Mouse (Mus musculus) cerebellum, postnatal 36 days (tissue): ENCODE data around the gene Sec14l3.
"Not testable (repeated sequence)": the region's sequence is repeated elsewhere in the genome, so short reads cannot be mapped to it uniquely, and the experiment has no call there.

Experiments used
- DNase-seq, 2 experiments: peaks; one replicate each; pipeline ENCODE4 v3.0.0; 2021 to 2022; ENCODE audit warnings: mixed read lengths in 2 of 2

Sec14l3 gene

GRCm38 (mm10) chr11:4064627-4065122 lies at the start of gene Sec14l3:
Sec14l3 (plus strand) TSS chr11:4064841.
- DNase-seq: no peak

GRCm38 (mm10) chr11:4015796-4016195 lies 48.8 kb upstream of the Sec14l3 start:
- DNase-seq: not testable (repeated sequence)

DNA sequence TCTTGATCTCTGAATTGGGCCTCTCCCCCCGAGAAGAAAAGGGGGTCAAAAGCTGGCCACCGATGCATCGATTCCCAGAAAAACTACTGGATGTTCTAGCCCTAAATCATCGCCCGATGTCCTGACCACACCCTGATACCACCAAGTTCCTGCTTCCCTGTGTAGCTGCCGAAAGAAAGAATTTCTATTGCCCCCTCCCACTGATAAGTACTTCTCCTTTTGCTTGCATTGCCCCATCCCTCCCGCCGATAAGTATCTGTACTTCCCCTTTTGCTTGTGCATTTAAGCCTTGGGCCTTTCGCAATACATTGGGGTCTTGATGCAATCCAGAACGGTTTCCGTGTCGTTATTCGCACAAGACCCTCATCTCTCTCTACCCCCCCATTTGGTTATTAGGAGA lies 42.5 kb upstream of the Sec14l3 start:
- not testable (repeated sequence) for DNase-seq

DNA sequence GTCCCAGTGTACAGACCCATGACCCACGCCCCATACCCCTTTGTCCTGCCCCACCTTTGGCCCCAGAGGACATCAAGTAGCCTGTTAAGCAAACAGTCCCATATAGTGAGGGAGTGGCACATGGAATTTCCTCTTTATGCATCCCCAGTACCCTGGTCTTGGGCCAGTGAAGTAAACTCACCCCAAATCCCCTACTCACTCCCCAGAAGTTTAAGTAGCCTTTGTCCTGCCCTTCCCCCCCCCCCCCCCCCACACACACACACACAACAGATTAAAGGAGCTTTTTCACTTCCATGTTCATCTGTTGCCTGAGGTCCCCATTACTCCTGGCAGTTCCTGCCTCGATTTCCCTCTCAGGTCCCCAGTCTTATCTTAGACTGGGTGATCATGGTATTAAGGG lies 41.3 kb upstream of the Sec14l3 start:
- no peak for DNase-seq

- no peak for DNase-seq
Measured at GRCm38 (mm10) chr11:4027066-4027465, 37.6 kb upstream of the Sec14l3 start.

DNA sequence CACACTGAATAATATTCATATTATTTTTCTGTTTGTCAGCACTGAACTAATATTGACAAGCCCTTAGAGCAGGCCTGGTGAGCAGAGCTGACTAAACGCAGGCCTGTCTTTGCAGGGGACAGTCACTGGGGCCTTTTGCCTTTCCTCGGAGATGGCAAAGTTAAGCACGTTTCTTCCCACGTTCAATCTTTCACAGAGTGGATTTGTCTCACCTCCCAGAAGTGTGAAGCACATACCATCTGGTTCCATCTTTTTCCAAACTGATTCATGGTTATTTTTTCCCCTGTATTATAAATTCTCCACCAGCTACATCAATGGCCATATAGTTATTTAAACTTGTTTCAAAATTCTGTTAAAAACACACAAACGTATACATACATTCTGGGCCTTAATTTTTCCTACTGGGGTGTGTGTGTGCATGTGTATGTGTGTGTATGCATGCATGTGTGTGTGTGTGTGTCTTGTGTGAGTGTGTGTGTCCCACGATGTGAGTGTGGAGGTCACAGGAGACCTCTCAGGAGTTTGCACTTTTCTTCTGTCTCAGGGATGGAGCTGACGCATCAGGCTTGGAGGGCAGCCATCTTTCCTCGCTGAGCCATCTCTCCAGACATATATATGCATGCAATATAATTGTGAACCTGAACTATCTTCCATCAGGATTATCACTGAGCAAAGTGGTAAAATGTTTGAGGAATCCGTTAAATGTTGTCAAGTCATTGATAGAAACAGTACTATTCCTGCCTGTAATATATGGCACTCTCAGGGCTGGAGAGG lies 36.9 kb upstream of the Sec14l3 start:
- DNase-seq: no peak

GRCm38 (mm10) chr11:4029343-4029742 lies 35.3 kb upstream of the Sec14l3 start:
- no peak for DNase-seq

DNA sequence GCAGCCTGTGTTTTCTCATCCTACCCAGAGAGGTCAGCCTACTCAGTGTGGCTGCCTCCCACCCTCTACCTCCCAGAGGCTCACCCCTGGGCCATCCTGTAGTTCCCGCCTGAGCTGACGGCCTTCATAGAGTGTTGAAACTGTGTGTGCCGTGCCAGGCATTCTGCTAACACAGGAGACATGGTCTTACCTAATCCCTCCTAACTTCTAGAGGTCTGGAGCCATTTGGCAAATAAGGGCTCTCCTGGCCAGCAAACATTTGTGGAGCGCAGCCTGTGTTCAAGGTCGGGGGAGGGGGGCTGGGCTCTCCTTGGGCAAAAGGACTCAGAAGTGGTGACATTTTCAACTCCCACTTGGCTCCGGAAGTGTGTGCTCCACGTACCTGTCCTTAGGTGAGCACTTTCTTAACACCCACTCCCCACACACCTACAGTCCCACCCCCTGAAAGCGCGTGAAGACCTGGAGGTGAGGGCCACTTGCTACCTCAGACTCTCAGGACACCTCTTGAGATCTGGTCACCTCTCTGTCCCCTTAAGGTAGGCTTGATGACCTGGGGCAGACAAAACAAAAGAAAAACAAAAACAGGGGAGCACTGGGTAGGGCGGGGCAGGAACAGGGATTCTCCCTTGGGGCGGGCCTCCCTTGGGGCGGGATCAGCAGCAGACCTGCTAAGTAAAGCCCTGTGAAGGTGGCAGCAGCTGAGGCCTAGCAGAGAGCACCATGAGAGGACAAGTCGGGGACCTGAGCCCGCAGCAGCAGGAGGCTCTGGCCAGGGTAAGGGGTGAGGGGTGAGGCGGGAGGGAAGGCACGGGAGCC lies 33.3 kb upstream of the Sec14l3 start, which contains the start of gene Sec14l4:
TSS of gene Sec14l4 (plus strand) at position 337 of the 816 bp plus-strand sequence.
- DNase-seq: no peak

DNA sequence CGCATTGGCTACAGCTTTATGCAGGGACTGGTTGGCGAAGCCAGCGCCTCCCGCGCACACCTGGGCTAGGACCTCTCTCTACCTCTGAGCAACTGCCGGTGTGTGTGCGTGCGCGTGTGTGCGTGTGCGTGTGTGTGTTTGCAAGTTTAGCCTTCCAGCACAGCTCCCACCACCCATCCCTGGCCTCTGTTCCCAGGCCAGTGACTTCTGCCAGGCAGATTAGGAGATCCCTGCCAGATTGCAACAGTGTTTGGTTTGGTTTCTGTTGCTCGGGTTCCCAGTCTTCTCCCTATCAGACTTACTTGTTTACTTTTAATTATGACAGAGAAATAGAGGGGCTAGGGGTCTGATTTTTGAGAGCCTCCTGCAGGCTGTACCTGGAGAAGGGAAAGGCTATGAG lies 32.7 kb upstream of the Sec14l3 start:
- no peak for DNase-seq

GRCm38 (mm10) chr11:4033471-4033870 lies 31.2 kb upstream of the Sec14l3 start:
- DNase-seq: no peak

GRCm38 (mm10) chr11:4034169-4034568 lies 30.5 kb upstream of the Sec14l3 start:
- no peak for DNase-seq

GRCm38 (mm10) chr11:4035116-4035892 lies 29.3 kb upstream of the Sec14l3 start:
- no peak for DNase-seq

GRCm38 (mm10) chr11:4035916-4036315 lies 28.7 kb upstream of the Sec14l3 start:
- DNase-seq: no peak

DNA sequence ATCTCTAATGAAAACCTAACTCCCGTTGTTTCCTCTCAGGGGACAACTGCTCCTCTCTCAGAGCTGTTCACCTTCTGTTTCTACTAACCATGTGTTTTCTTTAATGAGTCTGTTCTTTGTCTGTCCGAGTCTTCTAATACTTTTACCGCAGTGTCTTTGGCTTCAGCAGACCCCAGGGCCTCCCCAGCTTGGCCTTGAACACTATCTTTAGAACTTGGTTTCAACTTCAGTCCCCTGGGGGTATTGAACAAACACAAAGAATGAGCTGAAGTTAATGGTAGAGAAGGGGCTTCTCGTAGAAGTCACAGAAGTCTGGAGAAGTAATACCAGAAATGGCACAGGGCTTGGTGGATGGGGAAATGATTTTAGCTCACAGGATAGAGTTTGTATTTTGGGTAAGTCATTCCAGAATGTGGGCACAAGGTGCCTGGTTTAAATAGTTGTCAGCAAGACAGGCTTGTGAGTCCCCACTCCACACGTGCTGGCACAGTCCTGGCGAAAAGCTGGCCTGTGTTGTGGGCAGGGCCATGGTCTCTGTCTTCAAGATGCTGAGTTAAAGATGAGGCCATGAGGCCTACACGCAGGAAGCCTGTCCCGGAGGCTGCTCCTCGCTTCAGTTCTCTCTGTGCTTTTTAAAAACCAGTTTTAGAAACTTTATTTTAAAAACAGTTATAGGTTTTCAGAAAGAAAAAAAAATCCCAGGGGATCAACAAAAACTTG lies 28.1 kb upstream of the Sec14l3 start:
- no peak for DNase-seq

DNA sequence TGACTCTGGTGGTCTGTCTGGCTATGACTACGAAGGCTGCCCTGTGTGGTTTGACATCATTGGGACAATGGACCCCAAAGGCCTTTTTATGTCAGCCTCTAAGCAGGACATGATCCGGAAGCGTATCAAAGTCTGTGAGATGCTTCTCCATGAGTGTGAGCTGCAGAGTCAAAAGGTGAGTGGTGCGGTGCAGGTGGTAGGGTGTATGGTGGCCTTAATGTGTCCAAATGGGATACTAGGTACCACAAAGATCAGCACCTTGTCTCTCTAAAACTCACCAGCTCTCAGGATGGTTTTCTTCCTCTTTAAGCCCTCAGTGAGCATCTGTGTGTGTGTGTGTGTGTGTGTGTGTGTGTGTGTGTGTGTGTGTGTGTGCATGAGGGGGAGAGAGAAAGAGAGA lies 24.7 kb upstream of the Sec14l3 start:
- no peak for DNase-seq

- DNase-seq: no peak
Measured at GRCm38 (mm10) chr11:4041123-4041625, 23.5 kb upstream of the Sec14l3 start.

- no peak for DNase-seq
Measured at GRCm38 (mm10) chr11:4043081-4043480, 21.6 kb upstream of the Sec14l3 start.

DNA sequence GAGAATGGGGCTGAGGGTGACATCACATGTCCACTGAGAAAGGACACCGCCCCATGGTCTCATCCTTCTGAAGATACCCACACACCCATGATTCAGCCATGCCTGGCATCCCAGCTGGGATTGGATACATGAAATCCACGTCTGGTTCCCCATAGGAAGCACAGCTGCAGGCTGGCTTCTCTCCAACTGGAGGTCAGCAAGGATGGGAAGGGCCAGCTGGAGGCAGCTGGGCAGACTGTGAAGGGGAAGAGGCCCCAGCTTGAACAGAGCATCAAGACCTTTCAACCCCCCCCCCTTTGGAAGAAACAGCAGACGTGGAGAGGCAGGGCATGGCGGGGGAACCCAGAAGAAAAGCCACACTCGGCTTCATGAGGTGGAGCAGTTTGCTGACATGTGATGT lies 18.1 kb upstream of the Sec14l3 start:
- no peak for DNase-seq

DNA sequence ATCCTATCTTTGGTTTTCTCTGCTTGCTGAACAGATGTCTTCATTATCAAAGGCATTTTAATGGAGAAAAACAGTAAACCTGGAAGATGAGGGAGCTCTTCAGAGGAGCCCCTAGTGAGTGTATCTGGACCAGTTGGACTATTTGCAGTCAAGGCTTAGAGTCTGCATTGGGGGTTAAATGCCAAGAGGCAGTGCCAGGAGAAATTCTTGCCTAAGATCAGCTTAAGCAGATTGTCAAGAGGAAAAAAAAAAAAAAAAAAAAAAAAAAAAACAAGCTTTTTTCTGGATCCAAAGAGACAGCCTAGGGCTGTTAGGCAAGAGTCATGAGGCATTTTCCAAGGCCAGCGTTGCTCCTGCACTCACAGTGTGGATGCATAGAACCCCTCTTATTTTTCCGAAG lies 16.9 kb upstream of the Sec14l3 start:
- DNase-seq: no peak

DNA sequence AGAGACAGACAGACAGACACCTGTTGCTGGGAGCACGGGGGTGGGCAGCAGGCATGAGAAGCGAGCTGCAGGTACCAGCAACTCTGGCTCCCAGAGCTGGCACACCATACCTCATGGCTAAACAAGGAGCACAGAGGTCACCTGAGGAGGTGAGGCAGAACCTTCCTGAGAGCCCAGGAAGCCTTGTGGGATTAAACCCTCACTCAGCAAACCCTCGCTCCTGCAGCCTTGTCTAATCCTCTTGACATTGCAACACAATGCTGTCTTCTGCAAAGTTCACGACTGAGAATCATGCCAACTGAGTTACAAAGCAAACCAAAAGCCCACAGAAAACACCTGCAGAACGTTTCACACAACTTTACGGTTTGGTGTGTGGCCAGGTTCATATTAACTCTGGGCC lies 16.2 kb upstream of the Sec14l3 start:
- no peak for DNase-seq

DNA sequence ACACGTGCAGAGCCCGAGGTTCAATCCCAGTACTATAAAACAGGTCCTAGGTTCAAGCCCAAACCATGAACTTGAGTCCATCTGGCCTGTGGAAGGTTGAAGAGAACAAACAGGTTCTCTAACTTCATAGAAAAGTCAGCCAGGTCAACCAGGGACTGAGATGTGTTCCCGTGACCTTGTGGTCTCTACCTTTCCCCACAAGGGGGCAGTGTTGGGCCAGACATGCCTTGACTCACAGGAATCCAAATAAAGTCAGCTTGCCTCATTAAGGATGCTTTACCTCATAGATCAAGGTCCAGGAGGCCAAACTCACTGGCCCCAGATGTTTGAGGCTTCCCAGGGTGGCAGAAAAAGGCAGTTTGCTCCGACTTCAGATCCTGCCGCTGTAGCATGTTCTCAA lies 11.1 kb upstream of the Sec14l3 start:
- peak; percentile 69 to 72 for DNase-seq
